Mouse (Mus musculus): ENCODE data around the gene Sik2. TPM values are rescaled to one million over a fixed set of nuclear protein-coding genes. Genes with fewer than 3 reads are reported as not detected.

Sik2 gene
- polyA plus RNA-seq, 1 experiment from 2014 or later, result 18.4 TPM

DNA sequence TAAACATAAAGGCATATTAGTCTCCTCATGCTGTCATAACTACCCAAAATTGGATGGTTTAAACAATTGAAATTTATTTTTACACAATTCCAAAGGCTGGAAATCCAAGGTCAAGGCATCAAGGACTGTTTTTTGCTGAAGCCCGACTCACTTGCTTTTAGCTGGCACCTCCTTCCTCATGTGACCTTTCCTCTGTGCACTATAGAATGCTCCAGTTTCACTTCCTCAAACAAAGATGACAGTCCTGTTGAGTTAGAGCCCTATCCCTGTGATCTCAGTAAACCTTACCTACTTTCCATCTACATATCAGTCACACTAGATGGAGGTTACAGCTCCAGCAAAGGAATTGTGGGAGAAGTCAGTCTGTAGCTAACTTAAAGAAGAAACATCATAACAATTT is 21.3 kb upstream of the Sik2 start:
- Histone ChIP-seq H3K4me1 (replicated peaks; ENCODE audit: control insufficient read depth, insufficient read depth, low read length) (no peaks in the 10 kb centered on the region), H3K9ac (ENCODE audit: low read length) (no peak overlapping the region), H3K27ac (ENCODE audit: low read depth, low read length) (no peak overlapping the region), H3K4me3 (ENCODE audit: low read depth, low read length) (no peak overlapping the region), H3K4me2 (ENCODE audit: low read depth, low read length, severe bottlenecking) (no peak overlapping the region), H3K9me3 (ENCODE audit: control insufficient read depth, low read length) (no peaks in the 10 kb centered on the region), H3K27me3 (ENCODE audit: control insufficient read depth, insufficient read depth, low read length) (no peaks in the 10 kb centered on the region), H3K36me3 (ENCODE audit: control insufficient read depth, insufficient read depth, low read length) (no peaks in the 10 kb centered on the region)
- ATAC-seq (replicated peaks; ENCODE audit: low FRiP score) (no peak), DNase-seq (ENCODE audit: low spot score) (no peak)
- 59% methylated on average over 1 of the region's 1 CpGs for WGBS

DNA sequence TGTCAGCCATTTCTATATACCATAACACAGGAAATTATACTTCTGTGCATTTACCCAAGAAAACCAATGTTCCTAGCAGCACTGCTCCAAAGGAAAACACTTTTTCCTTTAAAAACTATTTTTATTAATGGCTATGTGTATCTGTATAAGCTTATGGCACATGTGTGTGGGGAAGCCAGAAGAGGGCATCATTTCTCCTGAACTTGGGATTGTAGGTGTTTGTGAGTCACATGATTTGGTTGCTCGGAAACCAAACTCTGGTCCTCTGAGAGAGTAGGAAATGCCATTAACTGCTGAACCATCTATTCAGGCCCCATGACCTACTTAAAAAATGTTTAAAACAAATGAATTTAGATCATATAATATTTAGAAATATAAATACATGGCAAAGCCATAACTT is 18.1 kb upstream of the Sik2 start:
- 92% methylated on average over 1 of the region's 1 CpGs for WGBS
- Histone ChIP-seq H3K36me3 (ENCODE audit: control insufficient read depth, insufficient read depth, low read length) (no peaks in the 10 kb centered on the region), H3K4me1 (replicated peaks; ENCODE audit: control insufficient read depth, insufficient read depth, low read length) (no peaks in the 10 kb centered on the region), H3K4me3 (ENCODE audit: low read depth, low read length) (no peak overlapping the region), H3K9ac (ENCODE audit: low read length) (no peak overlapping the region), H3K9me3 (ENCODE audit: control insufficient read depth, low read length) (no peaks in the 10 kb centered on the region), H3K4me2 (ENCODE audit: low read depth, low read length, severe bottlenecking) (no peak overlapping the region), H3K27me3 (ENCODE audit: control insufficient read depth, insufficient read depth, low read length) (no peaks in the 10 kb centered on the region), H3K27ac (ENCODE audit: low read depth, low read length) (no peak overlapping the region)
- ATAC-seq (replicated peaks; ENCODE audit: low FRiP score) (no peak), DNase-seq (ENCODE audit: low spot score) (no peak)

DNA sequence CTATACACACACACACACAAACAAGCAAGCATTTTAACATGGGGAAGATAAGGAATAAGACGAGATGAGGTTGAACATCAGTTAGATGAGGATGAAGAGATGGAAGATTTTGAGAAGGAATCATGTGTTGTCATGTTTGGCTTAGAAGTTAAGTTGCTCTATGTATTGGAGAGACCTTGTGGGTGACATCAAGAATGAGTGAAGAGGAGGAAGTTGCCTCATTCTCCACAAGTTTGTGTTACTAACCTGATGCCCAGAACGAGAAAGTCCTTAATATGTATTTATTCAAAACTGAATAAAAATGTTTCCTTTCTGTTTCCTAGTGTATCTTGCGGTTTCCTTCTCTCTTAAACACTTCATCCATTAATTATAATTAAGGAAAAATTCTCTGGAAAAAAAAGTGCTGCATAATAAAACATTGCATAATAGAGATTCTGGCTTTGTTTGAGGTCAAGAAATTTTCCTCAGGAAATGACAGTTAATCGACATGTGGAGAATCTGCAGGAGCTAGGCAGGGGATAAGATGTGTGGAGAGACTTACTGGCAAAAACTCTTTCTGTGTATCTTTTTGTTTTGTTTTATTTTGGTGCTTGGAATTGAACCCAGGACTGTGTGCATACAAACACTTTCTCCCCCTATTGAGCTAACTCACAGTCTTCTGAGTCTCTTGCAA is 12.4 kb upstream of the Sik2 start:
- Histone ChIP-seq H3K4me3 (ENCODE audit: low read depth, low read length) (no peak overlapping the region), H3K36me3 (ENCODE audit: control insufficient read depth, insufficient read depth, low read length) (no peaks in the 10 kb centered on the region), H3K4me2 (ENCODE audit: low read depth, low read length, severe bottlenecking) (no peak overlapping the region), H3K9me3 (ENCODE audit: control insufficient read depth, low read length) (no peaks in the 10 kb centered on the region), H3K27me3 (ENCODE audit: control insufficient read depth, insufficient read depth, low read length) (no peaks in the 10 kb centered on the region), H3K27ac (ENCODE audit: low read depth, low read length) (no peak overlapping the region), H3K9ac (ENCODE audit: low read length) (no peak overlapping the region), H3K4me1 (replicated peaks; ENCODE audit: control insufficient read depth, insufficient read depth, low read length) (no peaks in the 10 kb centered on the region)
- WGBS, result 90% methylated on average over 4 of the region's 4 CpGs
- no peak for DNase-seq (ENCODE audit: low spot score)
- ATAC-seq (replicated peaks; ENCODE audit: low FRiP score), result no peak

DNA sequence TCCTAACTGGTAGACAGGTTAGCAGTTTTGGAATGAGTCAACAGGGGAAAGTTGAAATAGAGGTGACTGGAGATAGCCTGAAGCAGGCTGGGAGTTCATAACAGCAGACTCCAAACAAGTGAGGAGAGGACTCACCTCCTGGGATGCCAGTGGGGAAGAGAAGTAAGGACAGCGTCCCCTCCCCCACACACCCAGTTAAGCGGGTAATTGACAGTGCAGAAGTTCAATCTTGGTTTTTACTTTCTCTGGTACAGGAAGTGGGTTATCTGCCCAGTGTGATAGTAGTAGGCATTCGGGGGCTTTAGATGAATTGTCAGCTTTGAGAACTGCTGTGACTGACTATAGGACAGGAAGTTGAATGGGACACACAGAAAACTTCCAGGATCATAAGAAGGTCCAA is 11.5 kb upstream of the Sik2 start:
- WGBS, result 79% methylated on average over 3 of the region's 3 CpGs
- H3K4me3 ChIP-seq (ENCODE audit: low read depth, low read length), result no peak overlapping the region
- DNase-seq (ENCODE audit: low spot score), result no peak

DNA sequence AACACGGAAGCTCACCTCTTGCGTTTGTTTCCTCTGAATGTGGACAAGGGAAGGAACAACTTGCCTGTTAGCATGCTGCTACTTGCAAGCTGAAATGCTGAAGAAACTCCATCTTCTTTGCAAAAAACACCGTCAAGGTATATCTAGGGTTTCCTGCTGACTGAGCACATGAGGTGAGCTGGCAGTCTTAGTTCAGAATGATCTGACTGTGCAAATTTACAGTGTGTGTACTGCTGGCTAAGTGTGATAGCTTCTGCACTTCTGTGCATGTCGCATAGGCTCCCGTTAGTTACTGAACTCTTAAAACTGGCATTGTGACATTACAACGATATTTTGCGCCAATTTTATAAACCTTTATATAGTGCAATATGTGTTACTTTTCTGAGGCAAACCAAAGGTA is 10.8 kb upstream of the Sik2 start:
- DNase-seq (ENCODE audit: low spot score) (no peak), ATAC-seq (replicated peaks; ENCODE audit: low FRiP score) (no peak)
- Histone ChIP-seq H3K27me3 (ENCODE audit: control insufficient read depth, insufficient read depth, low read length) (no peaks in the 10 kb centered on the region), H3K36me3 (ENCODE audit: control insufficient read depth, insufficient read depth, low read length) (no peaks in the 10 kb centered on the region), H3K9ac (ENCODE audit: low read length) (no peak overlapping the region), H3K4me1 (replicated peaks; ENCODE audit: control insufficient read depth, insufficient read depth, low read length) (no peaks in the 10 kb centered on the region), H3K4me2 (ENCODE audit: low read depth, low read length, severe bottlenecking) (no peak overlapping the region), H3K4me3 (ENCODE audit: low read depth, low read length) (no peak overlapping the region), H3K9me3 (ENCODE audit: control insufficient read depth, low read length) (no peaks in the 10 kb centered on the region), H3K27ac (ENCODE audit: low read depth, low read length) (no peak overlapping the region)
- WGBS, result 86% methylated on average over 7 of the region's 7 CpGs

More for the DNA sequence above, 11.5 kb upstream of the Sik2 start:
- Histone ChIP-seq H3K27ac (ENCODE audit: low read depth, low read length) (no peak overlapping the region), H3K9me3 (ENCODE audit: control insufficient read depth, low read length) (no peaks in the 10 kb centered on the region), H3K4me2 (ENCODE audit: low read depth, low read length, severe bottlenecking) (no peak overlapping the region), H3K4me1 (replicated peaks; ENCODE audit: control insufficient read depth, insufficient read depth, low read length) (no peaks in the 10 kb centered on the region), H3K36me3 (ENCODE audit: control insufficient read depth, insufficient read depth, low read length) (no peaks in the 10 kb centered on the region), H3K27me3 (ENCODE audit: control insufficient read depth, insufficient read depth, low read length) (no peaks in the 10 kb centered on the region), H3K9ac (ENCODE audit: low read length) (no peak overlapping the region)
- no peak for ATAC-seq (replicated peaks; ENCODE audit: low FRiP score)

DNA sequence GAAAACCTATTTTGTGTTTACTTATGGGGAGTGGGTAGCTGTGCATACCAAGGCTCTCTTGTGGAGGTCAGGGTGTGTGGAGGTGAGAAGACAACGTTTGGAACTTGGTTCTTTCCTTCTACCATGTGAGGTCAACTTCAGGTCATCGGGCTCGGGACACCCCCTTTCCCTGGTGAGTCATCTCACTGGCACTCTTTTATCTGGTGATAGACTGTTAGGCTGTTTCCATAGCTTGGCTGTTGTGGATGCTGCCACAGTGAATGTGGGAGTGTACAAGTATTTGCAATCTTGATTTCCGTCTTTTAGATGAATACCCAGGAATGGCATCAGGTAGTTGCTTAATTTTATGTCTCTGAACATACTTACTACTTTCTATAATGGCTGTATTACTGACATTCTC is 6.9 kb upstream of the Sik2 start:
- ATAC-seq (replicated peaks; ENCODE audit: low FRiP score), result no peak
- no peak overlapping the region for H3K4me2 ChIP-seq (ENCODE audit: low read depth, low read length, severe bottlenecking)
- no peaks in the 10 kb centered on the region for H3K27me3 ChIP-seq (ENCODE audit: control insufficient read depth, insufficient read depth, low read length)
- H3K36me3 ChIP-seq (ENCODE audit: control insufficient read depth, insufficient read depth, low read length), result no peaks in the 10 kb centered on the region
- H3K9ac ChIP-seq (ENCODE audit: low read length), result no peak overlapping the region
- 71% methylated on average over 4 of the region's 4 CpGs for WGBS
- no peak overlapping the region for H3K27ac ChIP-seq (ENCODE audit: low read depth, low read length)
- no peaks in the 10 kb centered on the region for H3K9me3 ChIP-seq (ENCODE audit: control insufficient read depth, low read length)
- no peak for DNase-seq (ENCODE audit: low spot score)
- H3K4me3 ChIP-seq (ENCODE audit: low read depth, low read length), result no peak overlapping the region
- H3K4me1 ChIP-seq (replicated peaks; ENCODE audit: control insufficient read depth, insufficient read depth, low read length), result no peaks in the 10 kb centered on the region

DNA sequence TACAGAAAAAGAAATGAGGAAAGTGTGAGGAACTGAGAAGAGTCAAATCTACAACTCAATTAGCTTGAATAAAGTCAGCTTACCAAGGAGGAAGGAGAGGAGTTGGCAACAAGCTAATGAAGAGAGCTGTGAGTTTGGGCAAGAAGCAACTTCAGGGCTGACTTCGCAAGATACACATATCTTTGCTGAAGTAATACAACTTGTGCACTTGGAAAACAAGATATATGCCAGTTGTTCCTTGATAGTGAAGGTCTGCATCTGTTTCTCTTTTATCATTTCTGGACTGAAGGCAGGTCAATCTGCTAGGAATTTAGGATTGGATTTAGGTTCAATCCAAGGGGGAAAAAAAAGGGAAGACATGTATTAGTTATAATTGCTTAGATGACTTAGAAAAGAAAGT is 4.8 kb upstream of the Sik2 start:
- ATAC-seq (replicated peaks; ENCODE audit: low FRiP score) (no peak), DNase-seq (ENCODE audit: low spot score) (no peak)
- Histone ChIP-seq H3K4me1 (replicated peaks; ENCODE audit: control insufficient read depth, insufficient read depth, low read length) (no peaks in the 10 kb centered on the region), H3K27ac (ENCODE audit: low read depth, low read length) (no peak overlapping the region), H3K9me3 (ENCODE audit: control insufficient read depth, low read length) (no peaks in the 10 kb centered on the region), H3K36me3 (ENCODE audit: control insufficient read depth, insufficient read depth, low read length) (no peaks in the 10 kb centered on the region), H3K4me2 (ENCODE audit: low read depth, low read length, severe bottlenecking) (no peak overlapping the region), H3K27me3 (ENCODE audit: control insufficient read depth, insufficient read depth, low read length) (no peaks in the 10 kb centered on the region; the same call in 1 of the 2 replicates), H3K4me3 (ENCODE audit: low read depth, low read length) (no peak overlapping the region), H3K9ac (ENCODE audit: low read length) (no peak overlapping the region)
- 89% methylated on average over 1 of the region's 1 CpGs for WGBS

DNA sequence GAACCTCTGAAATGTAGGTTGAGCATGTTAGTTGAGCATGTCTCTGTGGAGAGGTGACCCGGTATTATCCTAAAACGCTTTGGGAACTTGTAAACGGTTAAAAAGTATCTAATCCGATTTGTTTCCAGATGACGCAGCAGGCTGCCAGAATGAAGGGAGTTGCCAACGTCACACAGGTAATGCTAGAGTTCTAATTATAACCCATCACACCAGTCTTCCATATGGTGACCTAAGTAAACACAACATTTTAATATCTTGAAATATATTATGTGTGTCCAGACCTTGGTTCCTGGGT is 730 bp upstream of the Sik2 start:
- DNase-seq (ENCODE audit: low spot score), result no peak
- Histone ChIP-seq H3K27me3 (ENCODE audit: control insufficient read depth, insufficient read depth, low read length) (no peaks in the 10 kb centered on the region; the same call in 1 of the 2 replicates), H3K27ac (ENCODE audit: low read depth, low read length) (no peak overlapping the region), H3K9me3 (ENCODE audit: control insufficient read depth, low read length) (no peaks in the 10 kb centered on the region), H3K9ac (ENCODE audit: low read length) (peak overlapping the region; percentile 47), H3K4me2 (ENCODE audit: low read depth, low read length, severe bottlenecking) (peak overlapping the region; percentile 61), H3K36me3 (ENCODE audit: control insufficient read depth, insufficient read depth, low read length) (no peaks in the 10 kb centered on the region), H3K4me1 (replicated peaks; ENCODE audit: control insufficient read depth, insufficient read depth, low read length) (peaks cover 3% of the 10 kb centered on the region; the same call in 1 of the 2 replicates), H3K4me3 (ENCODE audit: low read depth, low read length) (peak overlapping the region; percentile 80)
- ATAC-seq (replicated peaks; ENCODE audit: low FRiP score), result 0 out of 2 replicates have a peak, but pooled peaks have one; percentile 0
- WGBS, result 1% methylated on average over 6 of the region's 6 CpGs

Measured in forebrain, embryonic 11.5 days (tissue).